ENCODE assay signal across 7 mouse cellular contexts in genomic region chr1:191026021-191026713, GRCm38 (mm10). TPM values are rescaled to one million over a fixed set of nuclear protein-coding genes. Genes with fewer than 3 reads are reported as not detected.
A peak's percentile ranks its signal among the peaks of the same experiment; 100 is the strongest.
DNase-seq lines count a peak whose midpoint lies in the region; ATAC-seq lines count a peak whose summit lies in the region.

TSS of gene Flvcr1 (minus strand) at chr1:191026158.

- H3K27ac ChIP-seq in embryonic facial prominence, embryonic 12.5 days, result peak within 1 kb of the TSS; percentile 91
- H3K27ac ChIP-seq in limb, embryonic 11.5 days (replicated peaks; ENCODE audit: low read depth, low read length), result peak within 1 kb of the TSS; percentile 63
- peak within 1 kb of the TSS; percentile 89 for H3K27ac ChIP-seq in midbrain, embryonic 14.5 days (replicated peaks; ENCODE audit: low read depth, low read length)

- H3K4me2 ChIP-seq in embryonic facial prominence, embryonic 12.5 days (replicated peaks), result peak within 1 kb of the TSS; percentile 92
- H3K4me2 ChIP-seq in limb, embryonic 11.5 days (ENCODE audit: low read depth, severe bottlenecking), result peak within 1 kb of the TSS; percentile 93
- peak within 1 kb of the TSS; percentile 97 for H3K4me2 ChIP-seq in midbrain, embryonic 14.5 days (ENCODE audit: low read length)

- ATAC-seq in embryonic facial prominence, embryonic 12.5 days (ENCODE audit: insufficient number of reproducible peaks, insufficient read depth, low FRiP score, low TSS enrichment), result peak; percentile 98
- peak; percentile 98 for ATAC-seq in limb, embryonic 11.5 days (ENCODE audit: insufficient number of reproducible peaks, low FRiP score, low TSS enrichment, low read depth)
- ATAC-seq in midbrain, embryonic 14.5 days (ENCODE audit: low FRiP score, low TSS enrichment), result peak; percentile 98

- H3K36me3 ChIP-seq in embryonic facial prominence, embryonic 12.5 days, result peaks cover 7% of the 10 kb centered on the region
- H3K36me3 ChIP-seq in limb, embryonic 11.5 days (ENCODE audit: control insufficient read depth, insufficient read depth, low read length), result no peaks in the 10 kb centered on the region
- H3K36me3 ChIP-seq in midbrain, embryonic 14.5 days (ENCODE audit: control insufficient read depth, insufficient read depth, low read length), result peaks cover 5% of the 10 kb centered on the region; the same call in 1 of the 2 replicates

- H3K4me3 ChIP-seq in embryonic facial prominence, embryonic 12.5 days, result peak within 1 kb of the TSS; percentile 73
- peak within 1 kb of the TSS; percentile 74 for H3K4me3 ChIP-seq in limb, embryonic 11.5 days (ENCODE audit: low read depth, low read length)
- peak within 1 kb of the TSS; percentile 78 for H3K4me3 ChIP-seq in midbrain, embryonic 14.5 days (replicated peaks; ENCODE audit: low read depth, low read length)

- DNase-seq in adrenal gland, postnatal 25 days, result peak; percentile 98
- DNase-seq in heart, adult 11 months, result peak; percentile 100
- peak; percentile 97 for DNase-seq in kidney, adult 18-20 months
- peak; percentile 98 for DNase-seq in limb, embryonic 11.5 days (ENCODE audit: low spot score)
- peak; percentile 100 for DNase-seq in midbrain, embryonic 14.5 days
- DNase-seq in spleen, adult 18-20 months, result peak; percentile 96 to 97

- WGBS in embryonic facial prominence, embryonic 12.5 days, result under 1% methylated on average over 50 of the region's 50 CpGs
- under 1% methylated on average over 46 of the region's 50 CpGs for WGBS in limb, embryonic 11.5 days
- WGBS in midbrain, embryonic 14.5 days, result under 1% methylated on average over 50 of the region's 50 CpGs

- H3K27me3 ChIP-seq in embryonic facial prominence, embryonic 12.5 days, result no peaks in the 10 kb centered on the region
- H3K27me3 ChIP-seq in limb, embryonic 11.5 days (ENCODE audit: control insufficient read depth, insufficient read depth, low read length), result no peaks in the 10 kb centered on the region
- no peaks in the 10 kb centered on the region for H3K27me3 ChIP-seq in midbrain, embryonic 14.5 days (ENCODE audit: control insufficient read depth, insufficient read depth, low read length)

- peaks cover 17% of the 10 kb centered on the region for H3K4me1 ChIP-seq in embryonic facial prominence, embryonic 12.5 days
- 0 out of 2 replicates have a peak, but pooled peaks cover 5% of the 10 kb centered on the region for H3K4me1 ChIP-seq in limb, embryonic 11.5 days (ENCODE audit: control insufficient read depth, insufficient read depth, low read length)
- peaks cover 11% of the 10 kb centered on the region for H3K4me1 ChIP-seq in midbrain, embryonic 14.5 days (ENCODE audit: control insufficient read depth, insufficient read depth, low read length)

- peak within 1 kb of the TSS; percentile 80 for H3K9ac ChIP-seq in embryonic facial prominence, embryonic 12.5 days
- peak within 1 kb of the TSS; percentile 82 for H3K9ac ChIP-seq in limb, embryonic 11.5 days (ENCODE audit: low read length)
- peak within 1 kb of the TSS; percentile 84 for H3K9ac ChIP-seq in midbrain, embryonic 14.5 days (replicated peaks; ENCODE audit: low read length)

- H3K9me3 ChIP-seq in embryonic facial prominence, embryonic 12.5 days, result no peaks in the 10 kb centered on the region
- no peaks in the 10 kb centered on the region for H3K9me3 ChIP-seq in limb, embryonic 11.5 days (ENCODE audit: control insufficient read depth, low read length)
- H3K9me3 ChIP-seq in midbrain, embryonic 14.5 days (ENCODE audit: control insufficient read depth, low read length), result no peaks in the 10 kb centered on the region

RNA-seq across cellular contexts. Expression of gene Flvcr1, which starts in this region (rescaled TPM):
- 14.7 and 15.0 TPM in 2 replicates for total RNA-seq in adrenal gland, postnatal 25 days (2021)
- polyA plus RNA-seq in embryonic facial prominence, embryonic 12.5 days (2016; fragmentation: Nextera tagmentation; extraction: Ambion mirVana), result 7.6 and 8.4 TPM in 2 replicates
- polyA plus RNA-seq in limb, embryonic 11.5 days (2014; fragmentation: Nextera tagmentation; extraction: Ambion mirVana), result 7.5 and 8.9 TPM in 2 replicates
- polyA plus RNA-seq in midbrain, embryonic 14.5 days (2014; fragmentation: Nextera tagmentation; extraction: Ambion mirVana), result 10.0 and 12.1 TPM in 2 replicates

Comparison
In these comparisons a context has a peak if more than half of its experiments do, and no peak if none do; other contexts are left out.
1. Peak in every context shown above with its lines: DNase-seq, ATAC-seq, H3K4me3 ChIP-seq and H3K27ac ChIP-seq.